Mouse (Mus musculus) neural tube, embryonic 12.5 days (tissue): ENCODE data around the gene Kcnk5. TPM values are rescaled to one million over a fixed set of nuclear protein-coding genes. Genes with fewer than 3 reads are reported as not detected.

ENCODE experiments used
- ATAC-seq: fragments of 200-750 bp; cut with Nextera tagmentation; 2 replicates; pipeline ENCODE4 v1.8.0; 2017; ENCODE audit warnings: low read depth, mild to moderate bottlenecking, moderate TSS enrichment, moderate library complexity; ENCODE audit not compliant: low FRiP score
- H3K27ac ChIP-seq: fragments of 300-500 bp; sonication (generic); 2 replicates; pipeline ENCODE4 v1.5.1; 2016
- H3K27me3 ChIP-seq: fragments of 300-500 bp; sonication (generic); replicated peaks from 2 replicates; pipeline ENCODE4 v1.6.1; 2016; ENCODE audit warnings: mild to moderate bottlenecking
- H3K36me3 ChIP-seq: fragments of 300-500 bp; sonication (generic); 2 replicates; pipeline ENCODE4 v1.6.1; 2016; ENCODE audit warnings: mild to moderate bottlenecking
- H3K4me1 ChIP-seq: fragments of 300-500 bp; sonication (generic); 2 replicates; pipeline ENCODE4 v1.6.1; 2016
- H3K4me2 ChIP-seq: fragments of 300-500 bp; sonication (generic); replicated peaks from 2 replicates; pipeline ENCODE4 v1.6.1; 2016; ENCODE audit warnings: mild to moderate bottlenecking
- H3K4me3 ChIP-seq: fragments of 300-500 bp; sonication (generic); 2 replicates; pipeline ENCODE4 v1.5.1; 2016
- H3K9ac ChIP-seq: fragments of 300-500 bp; sonication (generic); 2 replicates; pipeline ENCODE4 v1.6.1; 2016; ENCODE audit warnings: mild to moderate bottlenecking
- H3K9me3 ChIP-seq: fragments of 300-500 bp; sonication (generic); 2 replicates; pipeline ENCODE4 v1.6.1; 2016; ENCODE audit warnings: mild to moderate bottlenecking
- WGBS: fragments of 180-500 bp; shearing (Covaris S2); methylation state at CpG from one replicate; pipeline ENCODE4 v1.1.7; 2016; 5-methylcytosine and 5-hydroxymethylcytosine counted together
- polyA plus RNA-seq: library from polyadenylated mRNA; unstranded; fragments of >200 nt; fragmentation: Nextera tagmentation; extraction: Ambion mirVana; gene quantifications from 2 replicates; pipeline ENCODE4 v1.2.1, GENCODE M21; 2016

The Kcnk5 gene
- 7.8 and 8.4 TPM in 2 replicates for polyA plus RNA-seq

DNA sequence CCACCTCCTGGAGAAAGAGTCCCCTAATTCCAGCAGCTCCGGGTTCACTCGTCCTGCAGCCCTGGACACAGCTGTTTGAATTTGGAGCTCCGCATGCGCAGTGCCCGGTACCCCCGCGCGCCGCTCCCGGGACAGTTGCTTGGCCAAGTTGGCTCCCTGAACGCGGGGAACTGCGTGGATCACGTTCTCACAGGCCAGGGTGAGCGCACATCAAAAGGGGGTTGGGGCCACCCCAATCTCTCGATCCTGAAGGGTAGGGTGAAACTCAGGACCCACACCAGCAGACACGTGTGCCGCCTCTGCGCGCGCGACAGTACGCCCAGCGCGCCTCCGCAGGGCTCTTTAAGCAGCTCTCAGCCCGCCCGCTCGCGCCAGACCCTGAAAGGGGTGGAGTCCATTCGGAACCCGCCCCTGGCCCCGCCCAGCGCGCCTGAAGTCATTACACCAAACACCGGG, at the start of gene Kcnk5:
Gene Kcnk5, minus strand, starts transcription at position 344 of the 456 bp plus-strand sequence.
- peaks cover 46% of the 10 kb centered on the region for H3K4me1 ChIP-seq
- H3K9me3 ChIP-seq: no peaks in the 10 kb centered on the region
- no peak within 1 kb of the TSS for H3K27ac ChIP-seq
- 0 out of 2 replicates have a peak, but pooled peaks cover 5% of the 10 kb centered on the region for H3K27me3 ChIP-seq
- peak within 1 kb of the TSS; percentile 55 for H3K4me3 ChIP-seq
- H3K36me3 ChIP-seq: no peaks in the 10 kb centered on the region
- peak within 1 kb of the TSS; percentile 94 for H3K4me2 ChIP-seq
- under 1% methylated on average over 36 of the region's 36 CpGs for WGBS
- peak; percentile 93 for ATAC-seq
- peak within 1 kb of the TSS; percentile 52 for H3K9ac ChIP-seq

DNA sequence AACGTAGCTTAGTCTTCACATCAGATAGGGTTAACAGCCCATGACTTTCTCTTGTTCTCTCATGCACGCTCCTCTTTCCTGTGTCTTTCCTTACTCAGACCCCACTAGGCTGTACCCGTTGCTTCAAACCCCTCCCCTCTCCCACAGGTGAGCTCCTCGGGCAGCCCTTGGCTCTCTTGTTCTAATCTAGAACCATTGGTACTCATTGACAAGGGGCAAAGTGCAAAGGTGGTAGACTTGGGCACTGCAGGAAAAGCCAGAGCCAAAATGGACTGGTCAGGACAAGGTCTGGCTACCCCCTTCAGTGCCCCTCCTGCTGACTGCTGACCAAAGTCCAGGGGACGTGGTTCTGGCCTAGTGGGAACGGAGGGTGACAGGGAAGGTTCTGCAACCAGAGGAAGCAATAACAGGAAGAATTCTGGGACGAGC, 48.5 kb upstream of the Kcnk5 start:
- Histone ChIP-seq H3K9ac (no peak overlapping the region), H3K27ac (no peak overlapping the region), H3K4me2 (no peak overlapping the region), H3K4me1 (peaks cover 14% of the 10 kb centered on the region), H3K9me3 (no peaks in the 10 kb centered on the region), H3K4me3 (no peak overlapping the region), H3K36me3 (no peaks in the 10 kb centered on the region), H3K27me3 (no peaks in the 10 kb centered on the region)
- 86% methylated on average over 7 of the region's 7 CpGs for WGBS
- ATAC-seq: no peak

DNA sequence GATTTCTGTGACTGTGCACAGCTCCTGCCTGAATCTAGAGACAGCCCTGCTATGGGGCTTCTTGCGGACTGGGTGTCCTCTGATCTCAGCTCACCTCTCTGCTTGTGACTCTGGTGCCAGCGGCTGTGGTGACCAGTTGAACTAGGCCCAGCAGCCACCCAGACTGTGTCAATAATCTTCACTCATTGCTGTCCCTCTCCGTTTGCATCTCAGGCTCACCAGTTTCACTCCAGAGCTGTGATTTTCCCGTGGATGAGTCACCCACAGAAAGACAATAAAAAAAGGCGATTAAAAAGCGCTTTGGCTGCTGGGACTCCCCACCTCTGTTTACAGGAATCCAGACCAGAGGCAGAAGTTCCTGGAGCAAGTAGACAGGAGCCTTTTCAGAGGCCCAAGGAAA, 47.8 kb upstream of the Kcnk5 start:
- Histone ChIP-seq H3K4me2 (no peak overlapping the region), H3K27ac (no peak overlapping the region), H3K9me3 (no peaks in the 10 kb centered on the region), H3K27me3 (no peaks in the 10 kb centered on the region), H3K9ac (no peak overlapping the region), H3K4me1 (peaks cover 21% of the 10 kb centered on the region), H3K36me3 (no peaks in the 10 kb centered on the region), H3K4me3 (no peak overlapping the region)
- no peak for ATAC-seq
- WGBS: 78% methylated on average over 6 of the region's 6 CpGs

DNA sequence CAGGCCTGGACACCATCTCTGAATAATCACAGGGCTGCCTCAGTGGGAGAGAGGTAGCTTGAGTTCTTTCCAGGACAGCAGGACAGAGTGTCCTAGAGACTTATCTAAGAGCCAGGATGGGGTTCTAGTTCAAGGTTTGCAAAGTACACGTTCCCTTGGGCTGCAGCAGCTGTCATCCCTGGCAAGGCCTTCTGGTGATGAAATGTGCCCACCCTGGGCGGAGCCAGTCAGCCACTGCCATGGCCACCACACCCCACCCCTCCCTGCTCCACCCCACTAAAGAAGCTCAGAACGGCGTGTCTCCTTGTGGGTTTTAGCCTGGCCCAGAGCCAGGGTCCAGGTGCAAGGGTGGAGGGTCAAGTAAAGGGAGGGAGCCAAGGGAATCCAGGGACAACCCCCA, 46.7 kb upstream of the Kcnk5 start:
- H3K9me3 ChIP-seq: no peaks in the 10 kb centered on the region
- no peak for ATAC-seq
- WGBS: 72% methylated on average over 4 of the region's 4 CpGs

DNA sequence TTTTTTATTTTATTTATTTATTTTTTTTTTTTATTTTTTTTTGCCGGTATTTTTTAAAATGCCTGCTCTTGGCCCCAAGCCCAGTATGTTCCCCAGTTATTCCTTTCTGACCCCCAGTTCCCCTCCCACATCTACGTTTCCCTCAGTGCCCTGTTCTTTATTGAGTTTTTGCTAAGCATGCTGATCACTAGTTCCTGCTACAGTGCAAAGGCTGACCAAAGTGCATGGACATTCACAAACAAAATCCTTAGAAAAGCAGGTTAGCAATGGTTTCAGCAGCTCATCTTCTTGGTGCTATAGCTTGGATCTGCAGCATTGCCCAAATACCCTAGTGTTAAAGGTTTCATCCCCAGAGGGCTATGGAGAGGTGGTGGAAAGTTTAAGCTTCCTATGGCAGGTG, 45.4 kb upstream of the Kcnk5 start:
- H3K27me3 ChIP-seq: no peaks in the 10 kb centered on the region
- H3K4me1 ChIP-seq: peaks cover 23% of the 10 kb centered on the region
- H3K9me3 ChIP-seq: no peaks in the 10 kb centered on the region
- H3K27ac ChIP-seq: no peak overlapping the region
- no peaks in the 10 kb centered on the region for H3K36me3 ChIP-seq
- no peak overlapping the region for H3K4me2 ChIP-seq
- no peak overlapping the region for H3K9ac ChIP-seq
- H3K4me3 ChIP-seq: no peak overlapping the region
- WGBS: 70% methylated on average over 2 of the region's 2 CpGs
- ATAC-seq: no peak

More for the DNA sequence above, 46.7 kb upstream of the Kcnk5 start:
- Histone ChIP-seq H3K27ac (no peak overlapping the region), H3K36me3 (no peaks in the 10 kb centered on the region), H3K9ac (no peak overlapping the region), H3K27me3 (no peaks in the 10 kb centered on the region), H3K4me3 (no peak overlapping the region), H3K4me2 (no peak overlapping the region), H3K4me1 (peaks cover 23% of the 10 kb centered on the region)

DNA sequence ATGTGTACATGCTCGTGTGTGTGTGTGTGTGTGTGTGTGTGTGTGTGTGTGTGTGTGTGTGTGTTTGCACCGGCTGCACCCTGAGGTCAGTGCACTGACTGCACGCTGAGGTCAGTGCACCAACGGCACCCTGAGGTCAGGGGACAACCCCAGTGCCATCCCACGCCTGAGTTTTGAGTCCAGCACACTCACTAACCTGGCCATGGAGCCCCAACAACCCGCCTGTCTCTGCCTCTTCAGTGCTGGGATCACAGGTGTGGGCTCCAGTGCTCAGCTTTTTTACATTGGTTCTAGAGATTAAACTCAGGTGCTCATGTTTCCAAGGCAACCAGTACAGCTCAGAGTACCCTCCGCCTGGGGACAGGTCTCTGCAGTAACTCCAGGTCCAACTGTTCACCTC, 44.9 kb upstream of the Kcnk5 start:
- H3K4me2 ChIP-seq: no peak overlapping the region
- ATAC-seq: no peak
- peaks cover 23% of the 10 kb centered on the region for H3K4me1 ChIP-seq
- H3K4me3 ChIP-seq: no peak overlapping the region
- WGBS: 55% methylated on average over 7 of the region's 7 CpGs
- no peaks in the 10 kb centered on the region for H3K9me3 ChIP-seq
- no peak overlapping the region for H3K9ac ChIP-seq
- no peaks in the 10 kb centered on the region for H3K36me3 ChIP-seq
- H3K27me3 ChIP-seq: no peaks in the 10 kb centered on the region
- H3K27ac ChIP-seq: no peak overlapping the region

DNA sequence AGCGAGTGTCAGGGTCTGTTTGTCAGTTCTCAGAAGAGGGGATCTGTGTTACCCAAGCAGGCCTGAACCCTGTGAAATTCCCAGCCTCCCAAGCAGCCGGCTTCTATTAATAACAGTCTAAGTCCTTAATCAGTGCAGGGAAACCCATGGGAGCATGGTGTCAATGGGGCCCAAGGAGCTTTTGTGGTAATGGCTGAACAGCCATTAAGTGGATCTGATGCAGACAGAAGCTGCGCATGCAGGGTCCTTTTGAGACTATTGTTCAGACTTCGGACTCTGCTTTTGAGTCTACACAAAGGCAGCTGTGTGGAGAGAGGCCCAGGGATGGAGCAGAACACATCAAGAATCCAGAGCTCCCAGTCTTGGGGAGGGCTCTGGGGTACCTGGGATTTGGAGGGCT, 43.9 kb upstream of the Kcnk5 start:
- peak; percentile 77 for ATAC-seq
- H3K4me2 ChIP-seq: peak overlapping the region; percentile 24; the same call in 1 of the 2 replicates
- WGBS: 23% methylated on average over 4 of the region's 4 CpGs
- no peak overlapping the region for H3K4me3 ChIP-seq
- H3K9ac ChIP-seq: no peak overlapping the region
- peaks cover 29% of the 10 kb centered on the region for H3K4me1 ChIP-seq
- H3K27ac ChIP-seq: no peak overlapping the region
- H3K9me3 ChIP-seq: no peaks in the 10 kb centered on the region
- no peaks in the 10 kb centered on the region for H3K36me3 ChIP-seq
- H3K27me3 ChIP-seq: no peaks in the 10 kb centered on the region

DNA sequence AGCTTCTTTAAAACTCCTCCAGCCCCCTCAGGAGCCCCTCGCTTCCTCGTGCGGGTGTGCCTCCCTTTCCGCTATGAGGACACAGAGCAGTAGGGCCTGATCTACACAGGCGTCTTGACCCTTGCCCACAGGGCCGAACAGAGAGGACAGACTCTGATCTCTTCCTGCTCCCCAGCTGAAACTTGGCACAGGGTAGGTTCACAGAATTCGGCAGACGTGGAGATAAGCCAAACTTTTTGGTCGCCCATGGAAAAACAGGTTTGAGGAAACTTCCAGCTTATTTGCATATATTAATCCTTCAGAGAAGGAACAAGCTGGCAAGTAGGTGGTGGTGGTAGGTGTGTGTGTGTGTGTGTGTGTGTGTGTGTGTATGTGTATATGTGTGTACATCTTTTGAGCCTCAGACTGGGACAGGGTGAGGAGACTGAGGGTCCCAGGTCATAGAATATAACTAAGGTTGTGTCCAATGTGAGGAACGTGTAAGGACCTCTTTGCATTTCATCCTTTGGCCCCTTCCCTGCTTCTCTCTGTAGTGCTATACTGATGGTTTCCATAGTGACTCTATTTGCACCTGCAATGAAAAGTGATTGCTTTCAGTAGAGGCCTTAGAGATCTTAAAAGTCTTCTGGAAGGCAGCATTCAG, 43.1 kb upstream of the Kcnk5 start:
- no peak for ATAC-seq
- Histone ChIP-seq H3K9me3 (no peaks in the 10 kb centered on the region), H3K4me3 (no peak overlapping the region), H3K27me3 (no peaks in the 10 kb centered on the region), H3K27ac (no peak overlapping the region), H3K9ac (no peak overlapping the region), H3K36me3 (no peaks in the 10 kb centered on the region), H3K4me1 (peaks cover 29% of the 10 kb centered on the region), H3K4me2 (no peak overlapping the region)
- 66% methylated on average over 10 of the region's 10 CpGs for WGBS

DNA sequence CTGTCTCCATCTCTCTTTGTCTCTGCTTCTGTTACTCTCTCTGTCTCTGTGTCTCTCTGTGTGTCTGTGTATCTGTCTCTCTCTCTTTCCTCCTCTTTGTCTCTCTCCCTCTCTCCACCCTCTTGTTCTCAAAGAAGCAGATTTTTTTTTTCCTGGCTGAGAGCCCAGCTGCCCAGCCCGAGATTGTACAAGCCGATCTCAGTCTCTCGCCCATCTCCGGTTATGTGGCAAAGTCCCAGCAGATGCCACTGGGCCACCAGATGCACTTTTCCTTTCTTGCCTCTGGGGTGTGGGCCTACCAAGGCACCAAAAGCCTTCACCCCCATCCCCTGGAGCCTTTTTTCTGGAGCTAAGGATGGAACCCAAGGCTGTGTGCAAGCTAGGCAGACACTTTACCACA, 42.6 kb upstream of the Kcnk5 start:
- WGBS: 50% methylated on average over 4 of the region's 4 CpGs
- ATAC-seq: no peak
- Histone ChIP-seq H3K27ac (no peak overlapping the region), H3K36me3 (no peaks in the 10 kb centered on the region), H3K27me3 (no peaks in the 10 kb centered on the region), H3K4me1 (peaks cover 29% of the 10 kb centered on the region), H3K4me2 (no peak overlapping the region), H3K4me3 (no peak overlapping the region), H3K9ac (no peak overlapping the region), H3K9me3 (no peaks in the 10 kb centered on the region)

DNA sequence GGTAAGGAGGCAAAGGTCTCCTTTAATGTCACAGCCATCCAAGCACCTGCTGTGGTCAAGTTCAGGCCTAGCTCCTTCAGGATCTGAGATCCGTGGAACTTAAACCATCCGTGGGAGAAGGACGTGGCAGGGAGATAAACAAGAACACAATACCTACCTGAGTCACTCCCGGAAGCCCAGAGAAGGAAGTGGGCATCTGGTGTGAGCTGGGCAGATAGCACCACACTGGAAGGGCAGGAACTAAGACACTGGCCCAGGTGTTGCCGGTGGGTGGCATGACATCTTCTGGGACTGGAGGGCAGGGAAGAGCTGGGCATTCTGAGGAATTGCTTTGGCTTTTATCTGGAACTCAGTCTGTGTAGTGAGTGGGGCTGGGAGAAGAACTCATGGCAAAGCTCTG, 41.6 kb upstream of the Kcnk5 start:
- Histone ChIP-seq H3K9me3 (no peaks in the 10 kb centered on the region), H3K4me1 (peaks cover 29% of the 10 kb centered on the region), H3K27ac (no peak overlapping the region), H3K4me3 (no peak overlapping the region), H3K36me3 (no peaks in the 10 kb centered on the region), H3K9ac (no peak overlapping the region), H3K27me3 (no peaks in the 10 kb centered on the region), H3K4me2 (no peak overlapping the region)
- ATAC-seq: no peak
- WGBS: 94% methylated on average over 5 of the region's 5 CpGs

DNA sequence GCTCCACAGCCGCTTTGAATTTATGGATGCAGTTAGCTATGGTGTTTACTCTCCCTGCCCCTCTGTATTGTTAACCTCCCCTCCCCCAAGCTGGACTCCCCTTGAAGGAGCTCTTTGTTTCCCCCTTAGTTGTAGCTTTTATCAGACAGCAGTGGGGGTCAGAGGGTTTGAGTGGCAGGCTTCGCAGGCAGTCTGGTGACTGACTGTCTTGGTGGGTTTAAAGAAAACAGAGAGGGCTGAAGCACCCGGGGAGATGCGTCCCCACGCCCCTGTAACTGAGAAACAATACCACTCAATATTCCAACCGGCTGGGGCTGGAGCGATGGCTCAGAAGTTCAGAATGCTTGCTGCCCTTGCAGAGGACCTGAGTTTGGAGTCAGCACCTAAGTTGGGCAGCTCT, 39.5 kb upstream of the Kcnk5 start:
- ATAC-seq: no peak
- 14% methylated on average over 7 of the region's 7 CpGs for WGBS
- Histone ChIP-seq H3K4me1 (peaks cover 24% of the 10 kb centered on the region), H3K36me3 (no peaks in the 10 kb centered on the region), H3K9ac (no peak overlapping the region), H3K27me3 (no peaks in the 10 kb centered on the region), H3K27ac (no peak overlapping the region), H3K4me2 (no peak overlapping the region), H3K9me3 (no peaks in the 10 kb centered on the region), H3K4me3 (no peak overlapping the region)

DNA sequence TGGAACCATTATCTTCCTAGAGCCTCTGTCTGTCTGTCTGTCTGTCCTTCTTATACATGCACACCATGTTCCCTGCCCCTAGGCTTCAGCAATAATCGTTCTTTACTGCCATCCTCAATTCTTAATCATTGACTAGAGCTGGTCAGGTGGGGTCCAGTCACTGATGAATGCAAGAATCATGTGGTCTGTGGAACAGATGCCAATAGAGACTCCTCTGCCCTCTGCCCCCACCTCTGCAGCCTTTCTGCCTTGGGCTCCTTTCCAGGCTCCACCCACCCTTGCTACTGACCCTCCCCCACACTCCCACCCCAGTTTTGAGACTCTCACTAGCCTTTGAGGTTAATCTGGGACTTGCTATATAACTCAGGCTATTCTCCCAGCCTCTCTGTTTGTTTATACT, 38.2 kb upstream of the Kcnk5 start:
- no peaks in the 10 kb centered on the region for H3K27me3 ChIP-seq
- 58% methylated on average over 1 of the region's 1 CpGs for WGBS
- no peaks in the 10 kb centered on the region for H3K9me3 ChIP-seq
- no peak overlapping the region for H3K9ac ChIP-seq
- no peaks in the 10 kb centered on the region for H3K36me3 ChIP-seq
- H3K4me1 ChIP-seq: peaks cover 12% of the 10 kb centered on the region
- H3K4me3 ChIP-seq: no peak overlapping the region
- no peak overlapping the region for H3K27ac ChIP-seq
- ATAC-seq: no peak
- no peak overlapping the region for H3K4me2 ChIP-seq

DNA sequence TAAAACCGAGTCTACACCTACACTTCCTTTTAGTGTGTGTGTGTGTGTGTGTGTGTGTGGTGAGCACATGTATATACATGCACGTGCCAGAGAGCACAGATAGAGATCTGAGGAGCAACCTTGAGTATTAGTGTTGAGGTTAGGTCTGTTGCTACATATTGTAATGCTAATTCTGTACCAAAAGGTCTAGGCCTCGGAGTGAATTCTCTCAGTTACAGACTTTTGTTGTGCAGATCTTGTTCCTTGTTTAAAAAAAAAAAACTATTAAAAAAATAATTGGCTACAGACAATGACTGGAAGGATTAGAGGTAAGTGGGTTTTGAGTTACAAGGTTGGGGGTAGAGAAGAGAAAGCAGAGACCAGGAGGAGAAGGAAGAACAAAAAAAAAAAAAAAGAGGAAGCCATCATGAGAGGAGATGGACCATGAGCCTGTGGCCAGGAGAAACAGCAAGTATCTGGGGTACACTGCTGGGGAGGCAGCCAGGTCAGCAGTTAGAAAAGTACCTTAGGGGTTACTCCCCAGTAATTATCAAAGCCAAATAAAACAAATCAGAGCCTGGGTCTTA, 35.8 kb upstream of the Kcnk5 start:
- no peaks in the 10 kb centered on the region for H3K27me3 ChIP-seq
- no peak overlapping the region for H3K27ac ChIP-seq
- no peaks in the 10 kb centered on the region for H3K36me3 ChIP-seq
- WGBS: 37% methylated on average over 3 of the region's 3 CpGs
- H3K9ac ChIP-seq: no peak overlapping the region
- no peak overlapping the region for H3K4me2 ChIP-seq
- peaks cover 5% of the 10 kb centered on the region; the same call in 1 of the 2 replicates for H3K4me1 ChIP-seq
- no peaks in the 10 kb centered on the region for H3K9me3 ChIP-seq
- ATAC-seq: no peak
- H3K4me3 ChIP-seq: no peak overlapping the region
